32 mouse cellular contexts compared by ENCODE assay signal in genomic region chr11:43544819-43545218, GRCm38 (mm10). TPM values are rescaled to one million over a fixed set of nuclear protein-coding genes. Genes with fewer than 3 reads are reported as not detected.
DNase-seq lines count a peak whose midpoint lies in the region; ATAC-seq and TF ChIP-seq lines count a peak whose summit lies in the region.
"Had no signal": no experiment of that assay in that cellular context is flagged by ENCODE, and none has a peak within 500 bp of the region (broad histone marks: within the 10 kb centered on the region; RNA-seq: fewer than 3 reads in every experiment).

No protein-coding gene starts in this region.

- no peaks in the 10 kb centered on the region for H3K36me3 ChIP-seq in heart, postnatal 0 days (replicated peaks; ENCODE audit: control insufficient read depth, insufficient read depth, low read length)
- H3K36me3 ChIP-seq: forebrain, embryonic 15.5 days; intestine, embryonic 15.5 days had no signal

- H3K4me2 ChIP-seq in heart, postnatal 0 days (ENCODE audit: low read depth, low read length): no peak overlapping the region
- H3K4me2 ChIP-seq: embryonic facial prominence, embryonic 13.5 days; forebrain, embryonic 12.5 days; forebrain, embryonic 15.5 days; hindbrain, embryonic 13.5 days; intestine, embryonic 15.5 days had no signal

- WGBS in heart, postnatal 0 days: 44% methylated on average over 7 of the region's 7 CpGs

- no peak for TF ChIP-seq EP300 in heart, postnatal 0 days (IDR thresholded peaks at IDR 0.05; ENCODE audit: low read depth)

- H3K4me3 ChIP-seq in heart, postnatal 0 days (ENCODE audit: low read depth, low read length): no peak overlapping the region
- H3K4me3 ChIP-seq: embryonic facial prominence, embryonic 10.5 days; embryonic facial prominence, embryonic 13.5 days; erythroblast, embryonic 14.5 days; forebrain, embryonic 12.5 days; forebrain, embryonic 15.5 days; hindbrain, embryonic 10.5 days; hindbrain, embryonic 13.5 days; intestine, embryonic 15.5 days had no signal

- peak; percentile 21 to 72 for DNase-seq in adrenal gland, adult (ENCODE audit: inconsistent age in 2 of 2, low spot score in 1 of 2)
- DNase-seq in adrenal gland, postnatal 25 days: no peak
- peak; percentile 63 for DNase-seq in adrenal gland, postnatal 14 days
- DNase-seq in adrenal gland, postnatal 4 days (ENCODE audit: low spot score in 2 of 2): no peak
- no peak for DNase-seq in heart, postnatal 0 days (ENCODE audit: low spot score)
- DNase-seq in heart, postnatal 14 days: no peak
- DNase-seq in adrenal gland, postnatal 36 days: peak; percentile 42 to 43
- DNase-seq: cerebellum, adult 11-12 months; cerebellum, adult 8-10 months; cerebellum, postnatal 10 days; cerebellum, postnatal 36 days; embryo, embryonic 11 days; gastrocnemius, postnatal 25 days; heart, adult 18-20 months; heart, postnatal 36 days; kidney, adult 11 months had no signal

- intact Hi-C loops in heart, postnatal 14 days (cut with DNase I): no loop called here

- H3K4me1 ChIP-seq in heart, postnatal 0 days (ENCODE audit: control insufficient read depth, insufficient read depth): peaks cover 58% of the 10 kb centered on the region

- no peaks in the 10 kb centered on the region for H3K9me3 ChIP-seq in heart, postnatal 0 days (replicated peaks; ENCODE audit: control insufficient read depth, low read length)
- H3K9me3 ChIP-seq: embryonic facial prominence, embryonic 10.5 days; embryonic facial prominence, embryonic 13.5 days; forebrain, embryonic 12.5 days; forebrain, embryonic 15.5 days; hindbrain, embryonic 10.5 days; hindbrain, embryonic 13.5 days; intestine, embryonic 15.5 days had no signal

- no peak overlapping the region for H3K9ac ChIP-seq in heart, postnatal 0 days (replicated peaks; ENCODE audit: low read depth, low read length)
- H3K9ac ChIP-seq: embryonic facial prominence, embryonic 13.5 days; forebrain, embryonic 12.5 days; forebrain, embryonic 15.5 days; hindbrain, embryonic 13.5 days; intestine, embryonic 15.5 days had no signal

- peak overlapping the region; percentile 16; the same call in 1 of the 2 replicates for H3K27ac ChIP-seq in heart, postnatal 0 days (ENCODE audit: low read depth)
- H3K27ac ChIP-seq: embryonic facial prominence, embryonic 10.5 days; embryonic facial prominence, embryonic 13.5 days; forebrain, embryonic 12.5 days; forebrain, embryonic 15.5 days; hindbrain, embryonic 13.5 days; intestine, embryonic 15.5 days had no signal

- ATAC-seq in heart, postnatal 0 days (ENCODE audit: insufficient read depth, low read depth): no peak
- ATAC-seq: activated CD4-positive, CD25-positive, alpha-beta regulatory T cell, adult 4 months; forebrain, embryonic 15.5 days; hindbrain, embryonic 16.5 days; intestine, embryonic 15.5 days had no signal

- no peaks in the 10 kb centered on the region for H3K27me3 ChIP-seq in heart, postnatal 0 days (ENCODE audit: control insufficient read depth, insufficient read depth, low read length)
- H3K27me3 ChIP-seq: embryonic facial prominence, embryonic 13.5 days; forebrain, embryonic 15.5 days; hindbrain, embryonic 13.5 days; intestine, embryonic 15.5 days had no signal

- TF ChIP-seq CTCF in heart, postnatal 0 days (IDR thresholded peaks at IDR 0.05; ENCODE audit: low read depth): no peak

RNA-seq across cellular contexts. Expression of gene Ccnjl, which starts 16.2 kb away (rescaled TPM):
- total RNA-seq in adrenal gland, postnatal 25 days (2021): 3.2 and 3.9 TPM in 2 replicates
- total RNA-seq in adrenal gland, postnatal 14 days (2021): 5.0 and 7.7 TPM in 2 replicates
- total RNA-seq in adrenal gland, postnatal 4 days (2021): 10 to 100 TPM; 10.2 to 16.2 TPM
- 8.9 and 10.8 TPM in 2 replicates for total RNA-seq in heart, postnatal 0 days (2014; rRNA removed; ENCODE audit: low replicate concordance)
- polyA plus RNA-seq in heart, postnatal 0 days (2015; fragmentation: Nextera tagmentation; extraction: Ambion mirVana): 10.1 and 11.7 TPM in 2 replicates
- 1 to 10 TPM; 7.4 to 8.5 TPM for total RNA-seq in heart, postnatal 14 days (2021)
- total RNA-seq in adrenal gland, postnatal 36 days (2021): 1 to 10 TPM; 2.1 TPM
- polyA plus RNA-seq: erythroblast, embryonic 14.5 days had no signal

RNA-seq across cellular contexts. Expression of gene 4933415A04Rik, which starts 42.0 kb away (rescaled TPM):
- total RNA-seq in adrenal gland, postnatal 25 days (2021): 1.0 and 1.1 TPM in 2 replicates
- 1.6 and 1.7 TPM in 2 replicates for total RNA-seq in adrenal gland, postnatal 14 days (2021)
- total RNA-seq in adrenal gland, postnatal 4 days (2021): 1 to 10 TPM; 3.7 to 4.0 TPM
- total RNA-seq in heart, postnatal 0 days (2014; rRNA removed; ENCODE audit: low replicate concordance): 0.08 and 1.0 TPM in 2 replicates
- 4.8 and 5.5 TPM in 2 replicates for polyA plus RNA-seq in heart, postnatal 0 days (2015; fragmentation: Nextera tagmentation; extraction: Ambion mirVana)
- total RNA-seq in heart, postnatal 14 days (2021): 1 to 10 TPM; 1.2 to 1.6 TPM
- total RNA-seq in adrenal gland, postnatal 36 days (2021): 1 to 10 TPM in 1 of 2 experiments, under 1 TPM in 1; 0.36 to 1.0 TPM
- total RNA-seq: gastrocnemius, postnatal 25 days had no signal
- polyA plus RNA-seq: activated CD4-positive, CD25-positive, alpha-beta regulatory T cell, adult 4 months; erythroblast, embryonic 14.5 days had no signal

RNA-seq across cellular contexts. Expression of gene Fabp6, which starts 56.5 kb away (rescaled TPM):
- total RNA-seq in adrenal gland, postnatal 25 days (2021): not detected in 2 replicates
- total RNA-seq in adrenal gland, postnatal 14 days (2021): not detected in 2 replicates
- not detected for total RNA-seq in adrenal gland, postnatal 4 days (2021)
- not detected in 2 replicates for total RNA-seq in heart, postnatal 0 days (2014; rRNA removed; ENCODE audit: low replicate concordance)
- not detected in 2 replicates for polyA plus RNA-seq in heart, postnatal 0 days (2015; fragmentation: Nextera tagmentation; extraction: Ambion mirVana)
- total RNA-seq in heart, postnatal 14 days (2021): not detected
- not detected for total RNA-seq in adrenal gland, postnatal 36 days (2021)
- total RNA-seq: ES-E14; gastrocnemius, adult 8-10 months; gastrocnemius, postnatal 25 days; heart, adult 18-20 months; heart, postnatal 36 days had no signal
- polyA plus RNA-seq: activated CD4-positive, CD25-positive, alpha-beta regulatory T cell, adult 4 months; brain, embryonic 14.5 days; cortical plate, adult 2 months; embryonic facial prominence, embryonic 10.5 days; embryonic facial prominence, embryonic 13.5 days; erythroblast, embryonic 14.5 days; forebrain, embryonic 12.5 days; forebrain, embryonic 15.5 days; gonadal fat pad, adult 2 months; heart, embryonic 14.5 days; hindbrain, embryonic 10.5 days; hindbrain, embryonic 13.5 days; hindbrain, embryonic 16.5 days had no signal

Comparison
In these comparisons a context has a peak if more than half of its experiments do, and no peak if none do; other contexts are left out.
1. DNase-seq: peak in adrenal gland, adult (2 of 2), adrenal gland, postnatal 14 days (single experiment) and adrenal gland, postnatal 36 days (2 of 2); none in adrenal gland, postnatal 25 days (single experiment), adrenal gland, postnatal 4 days (0 of 2), heart, postnatal 0 days (single experiment) and heart, postnatal 14 days (0 of 2).